In genomic region chr3:38128486-38129166, GRCm38 (mm10) we compare ENCODE assay signal across 12 mouse cellular contexts.
A peak's percentile ranks its signal among the peaks of the same experiment; 100 is the strongest.
DNase-seq lines count a peak whose midpoint lies in the region; ATAC-seq lines count a peak whose summit lies in the region.
"Had no signal": no experiment of that assay in that cellular context is flagged by ENCODE, and none has a peak within 500 bp of the region (broad histone marks: within the 10 kb centered on the region; RNA-seq: fewer than 3 reads in every experiment).

No protein-coding gene starts in this region.

- H3K9me3 ChIP-seq in kidney, embryonic 16.5 days (ENCODE audit: low read length), result peaks cover 8% of the 10 kb centered on the region; the same call in 1 of the 2 replicates
- H3K9me3 ChIP-seq: limb, embryonic 13.5 days; neural tube, embryonic 13.5 days had no signal

- no peak overlapping the region for H3K4me3 ChIP-seq in brown adipose tissue, adult 24 weeks (ENCODE audit: insufficient read depth, low read depth, low read length)
- no peak overlapping the region for H3K4me3 ChIP-seq in kidney, embryonic 16.5 days (ENCODE audit: low read length)
- H3K4me3 ChIP-seq: limb, embryonic 13.5 days; neural tube, embryonic 13.5 days had no signal

- 18% methylated on average over 5 of the region's 5 CpGs for WGBS in kidney, embryonic 16.5 days

- H3K4me1 ChIP-seq in brown adipose tissue, adult 24 weeks (ENCODE audit: control insufficient read depth, insufficient read depth, insufficient read length, low read length), result peaks cover 14% of the 10 kb centered on the region
- H3K4me1 ChIP-seq in kidney, embryonic 16.5 days (ENCODE audit: insufficient read depth, low read length), result peaks cover 35% of the 10 kb centered on the region
- H3K4me1 ChIP-seq: neural tube, embryonic 13.5 days had no signal

- no peak overlapping the region for H3K4me2 ChIP-seq in kidney, embryonic 16.5 days (replicated peaks; ENCODE audit: low read depth, low read length)
- H3K4me2 ChIP-seq: limb, embryonic 13.5 days; neural tube, embryonic 13.5 days had no signal

- no peaks in the 10 kb centered on the region for H3K27me3 ChIP-seq in kidney, embryonic 16.5 days (ENCODE audit: insufficient read depth, low read length)
- H3K27me3 ChIP-seq: limb, embryonic 13.5 days; neural tube, embryonic 13.5 days had no signal

- no peaks in the 10 kb centered on the region for H3K36me3 ChIP-seq in kidney, embryonic 16.5 days (ENCODE audit: insufficient read depth, low read length)
- H3K36me3 ChIP-seq: limb, embryonic 13.5 days; neural tube, embryonic 13.5 days had no signal

- peak; percentile 51 for DNase-seq in adrenal gland, postnatal 10 days
- DNase-seq in adrenal gland, postnatal 36 days, result no peak
- peak; percentile 60 for DNase-seq in lung, postnatal 14 days
- no peak for DNase-seq in cerebellum, adult 9-10 months
- no peak for DNase-seq in urinary bladder, postnatal 14 days (ENCODE audit: low spot score)
- DNase-seq: embryo, embryonic 11 days; spleen, adult 18-20 months had no signal

- peak; percentile 55; the same call in 1 of the 2 replicates for ATAC-seq in kidney, embryonic 16.5 days (ENCODE audit: low FRiP score, low TSS enrichment)
- ATAC-seq in frontal cortex, adult (ENCODE audit: low TSS enrichment), result no peak

- H3K9ac ChIP-seq in kidney, embryonic 16.5 days (replicated peaks; ENCODE audit: low read length), result no peak overlapping the region
- H3K9ac ChIP-seq: limb, embryonic 13.5 days; neural tube, embryonic 13.5 days had no signal

- H3K27ac ChIP-seq in brown adipose tissue, adult 24 weeks (replicated peaks; ENCODE audit: low read depth, low read length), result peak overlapping the region; percentile 96
- H3K27ac ChIP-seq in kidney, embryonic 16.5 days (ENCODE audit: low read length), result peak overlapping the region; percentile 26; the same call in 1 of the 2 replicates
- H3K27ac ChIP-seq: limb, embryonic 13.5 days; neural tube, embryonic 13.5 days had no signal

Comparison
In these comparisons a context has a peak if more than half of its experiments do, and no peak if none do; other contexts are left out.
1. DNase-seq: peak in adrenal gland, postnatal 10 days (single experiment) and lung, postnatal 14 days (single experiment); none in adrenal gland, postnatal 36 days (0 of 2), cerebellum, adult 9-10 months (single experiment) and urinary bladder, postnatal 14 days (single experiment).